Comparison of ENCODE assay signal across 22 mouse cellular contexts in the genomic region with DNA sequence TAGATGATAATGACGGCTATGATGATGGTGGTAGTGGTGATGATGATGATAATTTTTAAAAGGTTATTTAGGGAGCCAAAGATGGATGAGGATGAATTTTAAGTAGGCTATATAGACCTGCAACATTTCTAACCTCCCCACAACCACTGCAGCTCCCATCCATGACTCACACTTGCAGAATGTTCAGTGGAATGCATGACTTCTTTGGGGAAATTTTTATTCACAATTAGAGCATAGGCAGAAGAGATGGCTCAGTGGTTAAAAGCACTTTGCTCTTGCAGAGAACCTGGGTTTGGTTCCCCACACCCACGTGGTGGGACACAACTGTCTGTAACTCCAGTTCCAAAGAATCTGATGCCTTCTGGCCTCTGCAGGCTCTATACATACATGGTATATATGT.
"Had no signal": no experiment of that assay in that cellular context is flagged by ENCODE, and none has a peak within 500 bp of the region (broad histone marks: within the 10 kb centered on the region; RNA-seq: fewer than 3 reads in every experiment).

No protein-coding gene starts in this region.

- ATAC-seq: liver, postnatal 0 days; lung, postnatal 0 days; midbrain, embryonic 15.5 days had no signal

- DNase-seq: kidney, adult 2 months; kidney, postnatal 25 days; layer of hippocampus, adult 9-11 months; left cerebral cortex, postnatal 4 days; liver, postnatal 0 days; lung, embryonic 14.5 days; right cerebral cortex, postnatal 14 days; right cerebral cortex, postnatal 4 days; spleen, adult 18-20 months; thymus, postnatal 25 days had no signal

- H3K9me3 ChIP-seq: limb, embryonic 12.5 days; limb, embryonic 15.5 days; midbrain, embryonic 12.5 days; midbrain, embryonic 15.5 days; neural tube, embryonic 13.5 days; stomach, embryonic 15.5 days had no signal

- H3K4me2 ChIP-seq: limb, embryonic 12.5 days; limb, embryonic 15.5 days; liver, embryonic 11.5 days; lung, embryonic 14.5 days; midbrain, embryonic 12.5 days; midbrain, embryonic 15.5 days; neural tube, embryonic 13.5 days; stomach, embryonic 15.5 days had no signal

- H3K27ac ChIP-seq: kidney, postnatal 0 days; layer of hippocampus, adult 2 months; limb, embryonic 12.5 days; limb, embryonic 15.5 days; liver, embryonic 14.5 days; macrophage; midbrain, embryonic 12.5 days; midbrain, embryonic 15.5 days; neural tube, embryonic 13.5 days; stomach, embryonic 15.5 days had no signal

- H3K27me3 ChIP-seq: limb, embryonic 12.5 days; midbrain, embryonic 12.5 days; midbrain, embryonic 15.5 days; neural tube, embryonic 13.5 days; stomach, embryonic 15.5 days had no signal

- H3K4me3 ChIP-seq: layer of hippocampus, adult 2 months; limb, embryonic 12.5 days; limb, embryonic 15.5 days; midbrain, embryonic 12.5 days; midbrain, embryonic 15.5 days; neural tube, embryonic 13.5 days; stomach, embryonic 15.5 days had no signal

- H3K9ac ChIP-seq: limb, embryonic 12.5 days; limb, embryonic 15.5 days; liver, embryonic 14.5 days; liver, postnatal 0 days; lung, embryonic 14.5 days; midbrain, embryonic 12.5 days; midbrain, embryonic 15.5 days; neural tube, embryonic 13.5 days; stomach, embryonic 15.5 days had no signal

- H3K4me1 ChIP-seq: stomach, embryonic 15.5 days had no signal

- H3K36me3 ChIP-seq: limb, embryonic 12.5 days; limb, embryonic 15.5 days; midbrain, embryonic 12.5 days; midbrain, embryonic 15.5 days; neural tube, embryonic 13.5 days; stomach, embryonic 15.5 days had no signal
